19 mouse cellular contexts compared by ENCODE assay signal in genomic region chr6:13746577-13747482, GRCm38 (mm10).
A peak's percentile ranks its signal among the peaks of the same experiment; 100 is the strongest.
DNase-seq lines count a peak whose midpoint lies in the region; ATAC-seq lines count a peak whose summit lies in the region.
"Had no signal": no experiment of that assay in that cellular context is flagged by ENCODE, and none has a peak within 500 bp of the region (broad histone marks: within the 10 kb centered on the region; RNA-seq: fewer than 3 reads in every experiment).

No protein-coding gene starts in this region.

- peak; percentile 53; the same call in 1 of the 2 replicates for ATAC-seq in forebrain, embryonic 15.5 days (replicated peaks)
- no peak for ATAC-seq in forebrain, embryonic 12.5 days (ENCODE audit: low FRiP score)
- ATAC-seq in midbrain, embryonic 11.5 days (ENCODE audit: low FRiP score): no peak
- ATAC-seq in midbrain, embryonic 14.5 days (ENCODE audit: low FRiP score, low TSS enrichment): no peak
- ATAC-seq: intestine, embryonic 15.5 days; liver, postnatal 0 days had no signal

- H3K4me2 ChIP-seq in forebrain, embryonic 15.5 days (replicated peaks): no peak overlapping the region
- no peak overlapping the region for H3K4me2 ChIP-seq in forebrain, embryonic 12.5 days
- H3K4me2 ChIP-seq in midbrain, embryonic 11.5 days: no peak overlapping the region
- no peak overlapping the region for H3K4me2 ChIP-seq in midbrain, embryonic 14.5 days (ENCODE audit: low read length)
- H3K4me2 ChIP-seq: embryonic facial prominence, embryonic 15.5 days; heart, embryonic 15.5 days; intestine, embryonic 15.5 days; limb, embryonic 15.5 days had no signal

- peak; percentile 19 for DNase-seq in heart, adult 8-10 months (ENCODE audit: low spot score)
- no peak for DNase-seq in heart, postnatal 25 days (ENCODE audit: low spot score)
- DNase-seq in midbrain, embryonic 11.5 days (ENCODE audit: low spot score, missing footprints): peak; percentile 45
- no peak for DNase-seq in midbrain, embryonic 14.5 days
- no peak for DNase-seq in thymus, postnatal 0 days (ENCODE audit: low spot score)
- DNase-seq: B cell, adult 2 months; cerebellum, adult 18-20 months; kidney, postnatal 10 days; liver, postnatal 0 days; lung, postnatal 36 days; thymus, postnatal 25 days had no signal

- H3K27me3 ChIP-seq in forebrain, embryonic 15.5 days: no peaks in the 10 kb centered on the region
- H3K27me3 ChIP-seq in forebrain, embryonic 12.5 days: no peaks in the 10 kb centered on the region
- no peaks in the 10 kb centered on the region for H3K27me3 ChIP-seq in midbrain, embryonic 11.5 days (ENCODE audit: control insufficient read depth, insufficient read depth, low read length)
- no peaks in the 10 kb centered on the region for H3K27me3 ChIP-seq in midbrain, embryonic 14.5 days (ENCODE audit: control insufficient read depth, insufficient read depth, low read length)
- H3K27me3 ChIP-seq: embryonic facial prominence, embryonic 15.5 days; heart, embryonic 15.5 days; hindbrain, embryonic 13.5 days; intestine, embryonic 15.5 days; limb, embryonic 15.5 days had no signal

- H3K9ac ChIP-seq in forebrain, embryonic 15.5 days (replicated peaks): no peak overlapping the region
- no peak overlapping the region for H3K9ac ChIP-seq in forebrain, embryonic 12.5 days
- no peak overlapping the region for H3K9ac ChIP-seq in midbrain, embryonic 11.5 days (ENCODE audit: low read length)
- H3K9ac ChIP-seq in midbrain, embryonic 14.5 days (replicated peaks; ENCODE audit: low read length): no peak overlapping the region
- H3K9ac ChIP-seq: embryonic facial prominence, embryonic 15.5 days; heart, embryonic 15.5 days; hindbrain, embryonic 13.5 days; intestine, embryonic 15.5 days; limb, embryonic 15.5 days; liver, postnatal 0 days had no signal

- intact Hi-C loops in heart, postnatal 25 days (cut with DNase I): no loop called here

- H3K27ac ChIP-seq in forebrain, embryonic 15.5 days (replicated peaks): peak overlapping the region; percentile 31; the same call in 1 of the 2 replicates
- no peak overlapping the region for H3K27ac ChIP-seq in forebrain, embryonic 12.5 days
- no peak overlapping the region for H3K27ac ChIP-seq in midbrain, embryonic 11.5 days (ENCODE audit: low read depth, low read length)
- no peak overlapping the region for H3K27ac ChIP-seq in midbrain, embryonic 14.5 days (replicated peaks; ENCODE audit: low read depth, low read length)
- H3K27ac ChIP-seq: embryonic facial prominence, embryonic 15.5 days; hindbrain, embryonic 13.5 days; intestine, embryonic 15.5 days; limb, embryonic 15.5 days had no signal

- no peak overlapping the region for H3K4me3 ChIP-seq in forebrain, embryonic 15.5 days
- no peak overlapping the region for H3K4me3 ChIP-seq in forebrain, embryonic 12.5 days (replicated peaks)
- H3K4me3 ChIP-seq in midbrain, embryonic 11.5 days (ENCODE audit: low read depth, low read length): no peak overlapping the region
- no peak overlapping the region for H3K4me3 ChIP-seq in midbrain, embryonic 14.5 days (replicated peaks; ENCODE audit: low read depth, low read length)
- H3K4me3 ChIP-seq: embryonic facial prominence, embryonic 15.5 days; heart, embryonic 15.5 days; hindbrain, embryonic 13.5 days; intestine, embryonic 15.5 days; limb, embryonic 15.5 days had no signal

- no peaks in the 10 kb centered on the region for H3K36me3 ChIP-seq in forebrain, embryonic 15.5 days
- no peaks in the 10 kb centered on the region for H3K36me3 ChIP-seq in forebrain, embryonic 12.5 days (replicated peaks)
- no peaks in the 10 kb centered on the region for H3K36me3 ChIP-seq in midbrain, embryonic 11.5 days (ENCODE audit: control insufficient read depth, insufficient read depth, low read length)
- no peaks in the 10 kb centered on the region for H3K36me3 ChIP-seq in midbrain, embryonic 14.5 days (ENCODE audit: control insufficient read depth, insufficient read depth, low read length)
- H3K36me3 ChIP-seq: embryonic facial prominence, embryonic 15.5 days; heart, embryonic 15.5 days; hindbrain, embryonic 13.5 days; intestine, embryonic 15.5 days; limb, embryonic 15.5 days; midbrain, embryonic 10.5 days had no signal

- no peaks in the 10 kb centered on the region for H3K9me3 ChIP-seq in forebrain, embryonic 15.5 days
- no peaks in the 10 kb centered on the region for H3K9me3 ChIP-seq in forebrain, embryonic 12.5 days
- H3K9me3 ChIP-seq in midbrain, embryonic 11.5 days (ENCODE audit: control insufficient read depth, low read length): no peaks in the 10 kb centered on the region
- no peaks in the 10 kb centered on the region for H3K9me3 ChIP-seq in midbrain, embryonic 14.5 days (ENCODE audit: control insufficient read depth, low read length)
- H3K9me3 ChIP-seq: embryonic facial prominence, embryonic 15.5 days; heart, embryonic 15.5 days; hindbrain, embryonic 13.5 days; intestine, embryonic 15.5 days; limb, embryonic 15.5 days; midbrain, embryonic 10.5 days had no signal

- H3K4me1 ChIP-seq in forebrain, embryonic 15.5 days: peaks cover 10% of the 10 kb centered on the region
- H3K4me1 ChIP-seq in forebrain, embryonic 12.5 days: peaks cover 12% of the 10 kb centered on the region
- no peaks in the 10 kb centered on the region for H3K4me1 ChIP-seq in midbrain, embryonic 11.5 days (ENCODE audit: control insufficient read depth, insufficient read depth, low read length)
- H3K4me1 ChIP-seq in midbrain, embryonic 14.5 days (ENCODE audit: control insufficient read depth, insufficient read depth, low read length): peaks cover 11% of the 10 kb centered on the region; the same call in 1 of the 2 replicates
- H3K4me1 ChIP-seq: embryonic facial prominence, embryonic 15.5 days; intestine, embryonic 15.5 days had no signal

- 73% methylated on average over 8 of the region's 8 CpGs for WGBS in forebrain, embryonic 15.5 days
- WGBS in forebrain, embryonic 12.5 days: 93% methylated on average over 8 of the region's 8 CpGs
- WGBS in midbrain, embryonic 11.5 days: 88% methylated on average over 8 of the region's 8 CpGs
- 83% methylated on average over 8 of the region's 8 CpGs for WGBS in midbrain, embryonic 14.5 days

Comparison
In these comparisons a context has a peak if more than half of its experiments do, and no peak if none do; other contexts are left out.
1. DNase-seq: peak in heart, adult 8-10 months (single experiment) and midbrain, embryonic 11.5 days (single experiment); none in heart, postnatal 25 days (single experiment), midbrain, embryonic 14.5 days (single experiment) and thymus, postnatal 0 days (single experiment).